Mouse (Mus musculus): ENCODE data around the gene 4930407I10Rik.
A peak's percentile ranks its signal among the peaks of the same experiment; 100 is the strongest.

The 4930407I10Rik gene

DNA sequence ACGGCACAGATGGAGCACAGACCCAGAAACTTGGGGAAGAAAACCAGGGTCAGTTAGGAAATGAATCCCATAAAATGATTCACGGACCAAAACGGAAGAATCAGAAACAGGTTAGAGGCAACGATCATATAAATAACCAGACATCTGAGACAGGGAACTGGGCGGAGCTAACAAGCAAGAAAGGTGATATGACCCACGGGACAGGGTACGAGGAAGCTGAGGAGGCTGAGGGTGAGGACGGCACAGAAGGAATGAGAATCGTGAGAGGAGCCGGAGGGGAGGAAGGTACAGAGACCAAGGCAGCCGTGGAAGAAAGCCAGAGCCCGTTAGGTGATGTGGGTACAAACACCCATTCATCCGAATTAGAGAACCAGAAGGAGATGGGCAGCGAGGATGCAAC lies 5.0 kb downstream of the 4930407I10Rik start:
- no peak for DNase-seq

DNA sequence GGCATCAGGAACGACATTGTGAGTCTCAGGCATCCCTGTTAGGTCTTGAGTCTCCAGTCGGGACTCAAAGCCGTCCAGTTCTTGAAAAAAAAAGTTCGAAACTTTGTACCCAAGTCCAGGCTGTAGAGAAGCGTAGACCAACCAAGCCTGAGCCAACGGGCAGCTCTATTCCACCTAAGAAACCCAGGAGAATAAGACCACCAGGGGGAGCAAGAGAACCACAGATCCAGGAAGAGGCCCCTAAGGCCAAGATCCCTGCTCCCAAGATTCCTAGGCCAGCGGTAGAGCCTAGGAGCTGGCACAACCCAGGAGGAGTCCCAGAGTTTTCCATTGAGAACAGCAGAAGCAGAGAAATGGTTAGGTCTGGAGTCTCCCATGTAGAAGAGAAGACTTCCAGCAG lies 6.6 kb downstream of the 4930407I10Rik start:
- DNase-seq, result peak; percentile 93

DNA sequence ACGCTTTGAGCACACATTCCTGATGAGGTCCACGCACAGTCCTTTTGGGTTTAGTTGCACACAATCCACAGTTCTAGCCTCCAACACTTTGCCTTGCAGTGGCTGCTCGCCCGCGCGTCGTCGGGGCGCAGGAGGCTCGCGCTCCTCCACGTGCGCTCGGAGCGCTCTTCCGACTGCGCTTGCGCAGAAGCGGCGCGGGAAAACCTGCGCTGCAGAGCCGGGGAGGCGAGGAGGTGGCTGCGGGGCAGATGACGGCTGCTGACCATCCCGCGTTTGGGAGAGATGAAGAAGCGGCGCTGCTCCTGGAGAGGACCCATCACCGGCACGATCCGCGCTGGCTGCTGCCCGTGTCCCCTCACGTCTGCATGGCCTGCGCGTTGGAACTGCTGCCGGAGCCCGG lies 10.9 kb downstream of the 4930407I10Rik start, which contains the start of gene Mei1:
Gene Mei1, plus strand, starts transcription at position 99 of the 400 bp plus-strand sequence.
- no peak for DNase-seq

DNA sequence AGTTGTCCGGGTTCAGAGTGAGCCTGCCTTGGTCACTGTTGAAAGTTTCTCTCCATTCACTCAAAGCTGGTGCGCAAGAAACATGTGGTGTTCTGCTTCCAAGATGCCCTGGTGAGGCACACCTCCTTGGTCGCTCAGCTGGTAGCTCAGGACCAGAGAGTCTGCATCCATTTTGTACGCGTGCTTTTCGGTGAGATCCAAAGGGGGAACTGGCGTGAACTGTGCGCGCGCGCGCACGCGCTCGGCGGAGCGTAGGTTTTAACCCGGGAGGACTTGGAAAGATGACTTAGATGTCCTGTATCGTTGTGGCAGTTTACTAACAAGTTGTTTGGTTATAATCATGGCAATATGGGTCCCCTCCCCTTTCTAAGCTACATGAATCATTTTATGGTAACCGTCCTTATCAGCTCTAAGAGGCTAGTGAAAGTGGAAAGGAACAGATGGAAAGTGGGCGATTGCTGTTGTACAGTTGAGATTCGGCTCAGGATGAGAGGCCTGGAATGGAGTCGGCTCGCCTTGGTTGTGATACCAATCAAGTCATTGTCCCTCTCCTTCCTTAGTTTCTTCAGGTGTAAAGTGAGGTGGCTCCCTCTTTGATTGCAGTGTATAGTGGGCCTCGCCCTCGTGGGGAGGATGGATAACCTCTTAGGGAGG lies 13.0 kb downstream of the 4930407I10Rik start:
- DNase-seq, result no peak

DNA sequence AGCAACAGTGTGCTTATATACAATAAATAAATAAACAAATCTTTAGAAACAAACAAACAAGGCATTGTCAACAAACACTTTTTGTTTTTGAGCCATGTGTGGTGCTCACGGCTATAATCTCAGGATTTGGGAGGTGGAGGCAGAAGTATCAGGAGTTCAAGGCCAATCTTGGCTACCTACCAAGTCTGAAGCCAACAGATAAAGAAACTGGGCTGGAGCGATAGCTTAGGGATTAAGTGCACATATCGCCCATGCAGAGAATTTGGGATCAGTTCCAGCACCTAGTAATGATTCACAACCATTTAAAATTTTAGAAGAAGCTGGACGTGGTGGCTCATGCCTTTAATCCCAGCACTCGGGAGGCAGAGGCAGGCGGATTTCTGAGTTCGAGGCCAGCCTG lies 14.5 kb downstream of the 4930407I10Rik start:
- no peak for DNase-seq

DNA sequence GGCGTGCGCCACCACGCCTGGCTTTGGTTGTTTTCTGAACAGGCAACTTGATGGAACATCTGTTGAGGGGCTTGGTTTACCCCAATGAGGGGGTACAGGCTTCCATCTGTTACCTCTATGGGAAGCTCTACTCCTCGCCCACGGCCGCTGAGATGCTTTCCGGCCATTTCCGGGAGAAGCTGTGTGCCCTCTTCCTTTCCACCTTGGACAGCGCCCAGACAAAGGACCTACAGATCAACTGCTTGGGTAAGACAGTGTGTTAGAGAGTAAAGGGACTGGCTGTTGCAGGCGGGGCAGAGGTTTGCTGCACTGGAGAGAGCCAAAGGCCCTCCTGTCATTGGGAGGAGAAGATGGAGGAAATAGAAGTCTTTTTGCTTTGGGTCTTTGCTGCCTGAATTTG lies 20.9 kb downstream of the 4930407I10Rik start:
- DNase-seq, result no peak

DNA sequence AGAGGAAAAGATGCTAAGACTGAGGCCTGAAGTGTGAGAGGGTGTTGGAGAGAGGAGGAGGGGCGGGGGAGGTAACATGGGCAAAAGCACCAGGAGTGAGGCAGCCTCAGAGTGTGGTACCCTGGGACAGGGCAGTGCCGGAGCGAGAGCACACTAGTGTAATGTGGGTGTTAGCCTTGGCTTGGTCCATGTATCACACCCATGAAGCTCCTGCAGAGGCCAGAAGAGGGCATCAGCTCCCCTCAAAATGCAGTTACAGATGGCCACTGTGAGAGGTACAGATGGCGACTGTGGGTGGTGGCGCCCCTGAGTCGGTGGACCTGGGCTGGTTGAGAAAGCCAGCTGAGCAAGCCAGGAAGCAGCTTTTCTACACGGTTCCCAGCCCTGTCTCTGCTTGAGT lies 22.2 kb downstream of the 4930407I10Rik start:
- peak; percentile 19 for DNase-seq

DNA sequence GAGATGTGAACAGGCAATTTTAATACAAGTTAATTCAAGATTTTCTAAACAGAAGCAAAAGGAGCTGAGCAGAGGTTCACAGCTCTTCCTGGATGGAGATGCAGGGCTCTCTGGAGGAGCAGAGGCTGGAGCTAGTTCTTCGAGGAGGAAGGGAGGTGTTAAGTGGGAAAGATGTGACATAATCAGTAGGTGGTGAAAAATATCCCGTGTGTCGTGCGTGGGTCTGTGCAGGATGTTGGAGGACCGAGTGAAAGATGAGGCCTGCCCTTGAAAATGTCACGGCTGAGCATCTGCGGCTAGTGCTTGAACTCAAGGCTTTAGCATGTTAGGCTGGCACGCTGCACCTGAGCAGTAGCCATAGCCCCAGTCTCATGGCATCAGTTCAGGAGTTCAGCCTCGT lies 26.7 kb downstream of the 4930407I10Rik start:
- DNase-seq, result no peak

DNA sequence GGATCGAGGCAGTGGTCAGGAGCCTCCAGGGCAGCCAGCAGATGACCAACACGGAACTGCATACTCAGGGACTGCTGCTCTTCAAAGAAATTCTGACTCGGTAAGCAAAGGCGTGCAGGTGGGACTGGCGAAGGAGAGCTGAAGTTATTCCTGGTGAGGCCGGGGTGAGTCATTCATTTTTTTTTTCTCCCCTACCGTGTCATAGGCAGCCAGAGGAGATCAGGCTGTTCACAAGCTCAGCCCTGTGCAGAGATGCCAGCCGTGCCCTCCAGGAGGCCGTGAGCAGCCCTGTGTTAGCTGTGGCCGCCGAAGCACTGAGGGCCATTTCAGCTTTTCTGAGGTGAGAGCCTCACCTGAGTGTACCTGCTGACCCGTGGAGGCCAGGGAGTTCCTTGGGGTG lies 27.2 kb downstream of the 4930407I10Rik start:
- DNase-seq, result no peak

DNA sequence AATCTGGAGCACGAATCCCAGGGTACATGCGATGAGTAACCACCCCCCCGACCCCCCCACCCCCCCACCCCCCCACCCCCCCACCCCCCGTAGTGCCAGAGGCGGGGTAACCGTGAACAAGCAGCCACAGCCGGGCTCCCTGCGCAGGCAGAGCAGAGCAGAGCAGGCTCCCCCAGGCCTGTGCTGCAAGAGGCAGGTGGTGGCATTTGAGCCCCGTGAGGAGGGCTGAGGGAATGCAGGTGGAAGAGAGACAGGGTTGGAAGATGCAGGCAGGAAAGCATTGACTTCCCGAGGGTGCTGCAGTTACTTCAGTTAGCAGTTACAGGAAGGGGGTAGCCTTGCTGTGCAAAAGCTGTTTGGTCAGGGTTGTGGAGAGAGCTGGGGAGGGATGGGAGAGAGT lies 28.3 kb downstream of the 4930407I10Rik start:
- no peak for DNase-seq

DNA sequence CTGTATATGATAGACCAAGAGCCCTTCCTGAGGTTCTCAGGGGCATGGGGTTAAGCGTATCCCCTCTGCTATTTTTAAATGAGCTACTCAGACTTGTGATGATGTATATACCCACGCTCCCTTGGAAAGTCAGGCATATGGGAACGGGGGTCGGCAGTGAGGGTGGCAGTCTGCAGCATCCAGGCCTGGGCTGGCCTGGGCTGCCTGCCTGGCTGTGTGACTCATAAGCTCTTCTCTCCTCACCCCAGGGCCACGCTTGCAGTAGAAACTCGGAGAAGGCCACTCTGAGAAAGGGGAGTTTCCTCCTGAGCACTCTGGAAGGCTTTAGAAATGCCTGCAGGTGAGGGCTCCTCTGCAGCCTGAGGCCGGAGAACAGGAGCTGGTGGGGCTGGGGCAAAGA lies 32.1 kb downstream of the 4930407I10Rik start:
- no peak for DNase-seq

DNA sequence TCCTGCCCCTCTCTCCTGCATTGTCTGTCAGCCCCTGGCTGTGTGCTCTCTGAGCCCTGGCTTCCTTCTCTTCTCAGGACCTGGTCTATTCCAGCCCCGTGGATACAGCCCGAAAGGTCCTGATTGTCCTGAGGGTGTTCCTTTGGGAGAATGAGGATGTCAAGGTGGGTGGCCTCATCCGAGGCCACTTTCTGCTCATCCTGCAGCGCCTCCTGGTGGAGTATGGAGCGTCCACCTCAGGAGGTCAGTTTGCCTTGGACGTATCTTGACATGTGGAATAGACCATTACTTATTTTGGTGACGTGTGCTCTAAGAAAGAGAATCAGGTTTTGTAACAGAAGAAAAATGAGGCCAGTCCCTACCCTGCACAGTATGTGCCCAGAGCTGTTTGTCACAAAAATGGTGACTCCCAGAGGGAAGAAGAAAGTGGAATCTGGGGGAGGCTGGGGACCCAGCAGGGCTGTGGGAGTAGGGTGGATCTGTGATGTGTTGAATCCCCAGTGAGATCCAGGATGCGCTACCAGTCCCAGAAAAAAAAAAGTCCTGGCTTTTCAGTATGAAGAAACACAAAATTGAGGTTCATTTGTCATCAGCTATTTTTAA lies 48.1 kb downstream of the 4930407I10Rik start:
- DNase-seq, result peak; percentile 45
